Mouse (Mus musculus) gastrocnemius, postnatal 14 days (tissue): ENCODE data around the gene Rps11. TPM values are rescaled to one million over a fixed set of nuclear protein-coding genes. Genes with fewer than 3 reads are reported as not detected.

Experiments
- microRNA-seq, 2 experiments: library from miRNA; unstranded; fragments of <30 nt; microRNA quantifications; one replicate each; pipeline ENCODE4 v1.2.0; 2021
- total RNA-seq, 2 experiments: library from RNA; stranded (reverse); gene quantifications; 2 replicates each; pipeline ENCODE4 v1.2.3; 2021

Gene Rps11
- total RNA-seq, 2 experiments from 2014 or later, result 599 to 696 TPM

Small RNA genes lying within 50 kb of the gene (microRNA-seq; reads per million reads assigned to microRNA genes)
- gene Mir150 (429 to 434 reads per million in 2 experiments), gene Mir5121 (10.5 to 11.2 reads per million in 2 experiments), gene Mir7055 (0 reads per million in 2 experiments)

Other genes with a start within 250 kb of the Rps11 start
- 10 to 100 TPM; 48.0 to 49.7 TPM for gene Med25, start 231.7 kb downstream of the Rps11 start, total RNA-seq
- gene Fuz, start 228.4 kb downstream of the Rps11 start, total RNA-seq, result 10 to 100 TPM; 18.8 to 23.4 TPM
- gene Ap2a1, start 194.9 kb downstream of the Rps11 start, total RNA-seq, result 10 to 100 TPM; 55.4 to 60.8 TPM
- not detected for gene Tsks, start 181.2 kb downstream of the Rps11 start, total RNA-seq
- 1 to 10 TPM; 2.3 to 2.7 TPM for gene Cpt1c, start 149.6 kb downstream of the Rps11 start, total RNA-seq
- gene Prmt1, start 137.9 kb downstream of the Rps11 start, total RNA-seq, result 100 to 1,000 TPM; 144 to 227 TPM
- 10 to 100 TPM; 20.0 to 22.2 TPM for gene Irf3, start 126.8 kb downstream of the Rps11 start, total RNA-seq
- 10 to 100 TPM in 1 of 2 experiments, 1 to 10 TPM in 1; 10.0 to 10.6 TPM for gene Bcl2l12, start 125.7 kb downstream of the Rps11 start, total RNA-seq
- gene Scaf1, start 108.1 kb downstream of the Rps11 start, total RNA-seq, result 10 to 100 TPM; 35.6 to 40.1 TPM
- 10 to 100 TPM; 43.1 to 53.1 TPM for gene Rras, start 106.5 kb downstream of the Rps11 start, total RNA-seq
- 10 to 100 TPM; 17.9 to 29.6 TPM for gene Prr12, start 71.6 kb downstream of the Rps11 start, total RNA-seq
- gene Nosip, start 62.0 kb downstream of the Rps11 start, total RNA-seq, result 10 to 100 TPM; 34.3 to 35.2 TPM
- gene Prrg2, start 61.8 kb downstream of the Rps11 start, total RNA-seq, result 1 to 10 TPM; 7.2 to 7.6 TPM
- 10 to 100 TPM; 57.2 to 80.5 TPM for gene Rcn3, start 32.2 kb downstream of the Rps11 start, total RNA-seq
- gene Fcgrt, start 20.6 kb downstream of the Rps11 start, total RNA-seq, result 10 to 100 TPM; 62.5 to 64.4 TPM
- 100 to 1,000 TPM; 742 to 866 TPM for gene Rpl13a, start 4.3 kb upstream of the Rps11 start, total RNA-seq
- gene Gm45713, start 11.8 kb upstream of the Rps11 start, total RNA-seq, result not detected
- gene Flt3l, start 12.0 kb upstream of the Rps11 start, total RNA-seq, result 1 to 10 TPM; 1.9 to 2.5 TPM
- gene Pih1d1, start 29.9 kb upstream of the Rps11 start, total RNA-seq, result 10 to 100 TPM; 40.0 to 42.4 TPM
- gene Aldh16a1, start 30.1 kb upstream of the Rps11 start, total RNA-seq, result 10 to 100 TPM; 21.4 to 23.2 TPM
- gene Slc17a7, start 39.5 kb upstream of the Rps11 start, total RNA-seq, result 1 to 10 TPM; 3.6 to 4.3 TPM
- under 1 TPM; 0.16 to 0.23 TPM for gene Gfy, start 55.1 kb upstream of the Rps11 start, total RNA-seq
- not detected for gene Pth2, start 56.6 kb upstream of the Rps11 start, total RNA-seq
- 1 to 10 TPM; 2.1 to 2.6 TPM for gene Ccdc155, start 80.5 kb upstream of the Rps11 start, total RNA-seq
- gene Dkkl1, start 87.7 kb upstream of the Rps11 start, total RNA-seq, result not detected
- gene Tead2, start 91.3 kb upstream of the Rps11 start, total RNA-seq, result 10 to 100 TPM in 1 of 2 experiments, 1 to 10 TPM in 1; 7.1 to 10.9 TPM
- gene Cd37, start 114.7 kb upstream of the Rps11 start, total RNA-seq, result 1 to 10 TPM; 1.4 to 1.5 TPM
- gene Slc6a16, start 116.6 kb upstream of the Rps11 start, total RNA-seq, result not detected
- gene Slc6a21, start 153.1 kb upstream of the Rps11 start, total RNA-seq, result not detected
- gene Trpm4, start 209.3 kb upstream of the Rps11 start, total RNA-seq, result 10 to 100 TPM; 23.5 to 24.5 TPM
- 100 to 1,000 TPM; 711 to 744 TPM for gene Hrc, start 210.9 kb upstream of the Rps11 start, total RNA-seq
- under 1 TPM; 0.69 to 0.78 TPM for gene Ppfia3, start 242.6 kb upstream of the Rps11 start, total RNA-seq
- gene Lin7b, start 246.1 kb upstream of the Rps11 start, total RNA-seq, result 1 to 10 TPM in 1 of 2 experiments, under 1 TPM in 1; 0.49 to 1.6 TPM